Mouse (Mus musculus): ENCODE measurements around the gene Olfr1229.

GRCm38 (mm10) chr2:89287914-89288313 lies at the start of gene Olfr1229:
- TF ChIP-seq GATA1 (IDR thresholded peaks at IDR 0.05; ENCODE audit: borderline replicate concordance, low read length): no peak
- no peak for TF ChIP-seq CTCF (IDR thresholded peaks at IDR 0.05; ENCODE audit: low read depth, low read length)
- no peak for TF ChIP-seq POLR2AphosphoS5 (IDR thresholded peaks at IDR 0.05; ENCODE audit: insufficient replicate concordance, low read depth, low read length)
